Mouse (Mus musculus) kidney, embryonic 16.5 days (tissue): ENCODE measurements around the gene Slc5a5. TPM values are rescaled to one million over a fixed set of nuclear protein-coding genes. Genes with fewer than 3 reads are reported as not detected.

Source experiments
- ATAC-seq: fragments of 200-750 bp; cut with Nextera tagmentation; 2 replicates; pipeline ENCODE4 v1.8.0; 2017; ENCODE audit warnings: moderate TSS enrichment; ENCODE audit not compliant: low FRiP score, low TSS enrichment
- H3K27ac ChIP-seq: fragments of 300-500 bp; sonication (generic); 2 replicates; pipeline ENCODE4 v1.5.1; 2014; ENCODE audit warnings: low read length
- H3K27me3 ChIP-seq: fragments of 300-500 bp; sonication (generic); 2 replicates; pipeline ENCODE4 v1.6.1; 2014; ENCODE audit warnings: low read length, control low read depth, mixed read lengths; ENCODE audit not compliant: insufficient read depth
- H3K36me3 ChIP-seq: fragments of 300-500 bp; sonication (generic); 2 replicates; pipeline ENCODE4 v1.6.1; 2014; ENCODE audit warnings: low read length, control low read depth, mixed read lengths; ENCODE audit not compliant: insufficient read depth
- H3K4me1 ChIP-seq: fragments of 300-500 bp; sonication (generic); 2 replicates; pipeline ENCODE4 v1.6.1; 2014; ENCODE audit warnings: low read length, control low read depth, mixed read lengths; ENCODE audit not compliant: insufficient read depth
- H3K4me2 ChIP-seq: fragments of 300-500 bp; sonication (generic); replicated peaks from 2 replicates; pipeline ENCODE4 v1.6.1; 2014; ENCODE audit warnings: low read depth, low read length
- H3K4me3 ChIP-seq: fragments of 300-500 bp; sonication (generic); 2 replicates; pipeline ENCODE4 v1.5.1; 2014; ENCODE audit warnings: mild to moderate bottlenecking, low read length
- H3K9ac ChIP-seq: fragments of 300-500 bp; sonication (generic); replicated peaks from 2 replicates; pipeline ENCODE4 v1.6.1; 2014; ENCODE audit warnings: low read length
- H3K9me3 ChIP-seq: fragments of 300-500 bp; sonication (generic); 2 replicates; pipeline ENCODE4 v1.6.1; 2016; ENCODE audit warnings: low read length, control low read depth
- WGBS: fragments of 180-500 bp; shearing (Covaris S2); extraction: QIAGEN DNeasy Blood & Tissue Kit; methylation state at CpG from one replicate; pipeline ENCODE4 v1.1.7; 2014; 5-methylcytosine and 5-hydroxymethylcytosine counted together
- polyA plus RNA-seq: library from polyadenylated mRNA; unstranded; fragments of >200 nt; fragmentation: Nextera tagmentation; extraction: Ambion mirVana; gene quantifications from 2 replicates; pipeline ENCODE4 v1.2.1, GENCODE M21; 2015

The Slc5a5 gene
- polyA plus RNA-seq, 1 experiment from 2014 or later = 0.22 TPM

GRCm38 (mm10) chr8:70924151-70924550 lies 31.6 kb upstream of the Slc5a5 start:
- H3K4me1 ChIP-seq = no peaks in the 10 kb centered on the region
- WGBS = 86% methylated on average over 4 of the region's 4 CpGs

GRCm38 (mm10) chr8:70920049-70920922 lies 27.7 kb upstream of the Slc5a5 start:
- WGBS = 88% methylated on average over 9 of the region's 9 CpGs
- Histone ChIP-seq H3K27ac (no peak overlapping the region), H3K4me3 (no peak overlapping the region), H3K4me1 (no peaks in the 10 kb centered on the region), H3K9ac (no peak overlapping the region), H3K9me3 (no peaks in the 10 kb centered on the region), H3K27me3 (no peaks in the 10 kb centered on the region), H3K36me3 (peaks cover 51% of the 10 kb centered on the region), H3K4me2 (no peak overlapping the region)
- no peak for ATAC-seq

More at GRCm38 (mm10) chr8:70924151-70924550, 31.6 kb upstream of the Slc5a5 start:
- H3K27ac ChIP-seq = no peak overlapping the region
- H3K4me3 ChIP-seq = no peak overlapping the region
- H3K9me3 ChIP-seq = no peaks in the 10 kb centered on the region
- peaks cover 16% of the 10 kb centered on the region for H3K36me3 ChIP-seq
- ATAC-seq = no peak
- H3K4me2 ChIP-seq = no peak overlapping the region
- no peaks in the 10 kb centered on the region for H3K27me3 ChIP-seq
- no peak overlapping the region for H3K9ac ChIP-seq

- ATAC-seq = no peak
- H3K9me3 ChIP-seq = no peaks in the 10 kb centered on the region
- H3K4me2 ChIP-seq = no peak overlapping the region
- H3K36me3 ChIP-seq = peaks cover 75% of the 10 kb centered on the region
- 94% methylated on average over 17 of the region's 17 CpGs for WGBS
- no peak overlapping the region for H3K27ac ChIP-seq
- H3K27me3 ChIP-seq = no peaks in the 10 kb centered on the region
- H3K4me1 ChIP-seq = no peaks in the 10 kb centered on the region
- no peak overlapping the region for H3K4me3 ChIP-seq
- H3K9ac ChIP-seq = no peak overlapping the region
These were observed 22.1 kb upstream of the Slc5a5 start for GRCm38 (mm10) chr8:70914704-70915103.

GRCm38 (mm10) chr8:70913523-70913922 lies 21.0 kb upstream of the Slc5a5 start:
- no peaks in the 10 kb centered on the region for H3K4me1 ChIP-seq
- ATAC-seq = no peak
- 95% methylated on average over 26 of the region's 26 CpGs for WGBS

GRCm38 (mm10) chr8:70912955-70913354 lies 20.4 kb upstream of the Slc5a5 start:
- H3K4me3 ChIP-seq = no peak overlapping the region
- WGBS = 94% methylated on average over 30 of the region's 30 CpGs
- H3K9ac ChIP-seq = no peak overlapping the region
- H3K9me3 ChIP-seq = no peaks in the 10 kb centered on the region
- peaks cover 68% of the 10 kb centered on the region for H3K36me3 ChIP-seq
- no peak overlapping the region for H3K27ac ChIP-seq
- ATAC-seq = no peak
- no peaks in the 10 kb centered on the region for H3K4me1 ChIP-seq
- no peaks in the 10 kb centered on the region for H3K27me3 ChIP-seq
- no peak overlapping the region for H3K4me2 ChIP-seq

More at GRCm38 (mm10) chr8:70913523-70913922, 21.0 kb upstream of the Slc5a5 start:
- Histone ChIP-seq H3K4me2 (no peak overlapping the region), H3K27me3 (no peaks in the 10 kb centered on the region), H3K27ac (no peak overlapping the region), H3K9ac (no peak overlapping the region), H3K4me3 (no peak overlapping the region), H3K9me3 (no peaks in the 10 kb centered on the region), H3K36me3 (peaks cover 74% of the 10 kb centered on the region)

- Histone ChIP-seq H3K4me1 (peaks cover 7% of the 10 kb centered on the region), H3K4me3 (no peak overlapping the region), H3K4me2 (no peak overlapping the region), H3K27ac (no peak overlapping the region), H3K36me3 (peaks cover 55% of the 10 kb centered on the region), H3K27me3 (no peaks in the 10 kb centered on the region), H3K9me3 (no peaks in the 10 kb centered on the region), H3K9ac (no peak overlapping the region)
- ATAC-seq = no peak
- WGBS = 77% methylated on average over 5 of the region's 5 CpGs
These were observed 19.0 kb upstream of the Slc5a5 start for GRCm38 (mm10) chr8:70911596-70911995.

- no peak overlapping the region for H3K4me2 ChIP-seq
- WGBS = 94% methylated on average over 2 of the region's 2 CpGs
- ATAC-seq = no peak
These were observed 15.0 kb upstream of the Slc5a5 start for GRCm38 (mm10) chr8:70907518-70907917.

GRCm38 (mm10) chr8:70905831-70906736 lies 13.5 kb upstream of the Slc5a5 start, which contains the start of gene Map1s:
Gene Map1s (plus strand): TSS chr8:70905932.
- Histone ChIP-seq H3K4me2 (peak within 1 kb of the TSS; percentile 79), H3K9ac (peak within 1 kb of the TSS; percentile 91), H3K4me1 (peaks cover 15% of the 10 kb centered on the region), H3K27ac (peak within 1 kb of the TSS; percentile 94), H3K27me3 (0 out of 2 replicates have a peak, but pooled peaks cover 3% of the 10 kb centered on the region), H3K36me3 (0 out of 2 replicates have a peak, but pooled peaks cover 4% of the 10 kb centered on the region), H3K9me3 (no peaks in the 10 kb centered on the region), H3K4me3 (peak within 1 kb of the TSS; percentile 76)
- WGBS = under 1% methylated on average over 60 of the region's 86 CpGs
- ATAC-seq = peak; percentile 93

More at GRCm38 (mm10) chr8:70907518-70907917, 15.0 kb upstream of the Slc5a5 start:
- 0 out of 2 replicates have a peak, but pooled peaks cover 3% of the 10 kb centered on the region for H3K27me3 ChIP-seq
- H3K9ac ChIP-seq = no peak overlapping the region
- peaks cover 17% of the 10 kb centered on the region for H3K36me3 ChIP-seq
- H3K4me3 ChIP-seq = no peak overlapping the region
- no peaks in the 10 kb centered on the region for H3K9me3 ChIP-seq
- H3K27ac ChIP-seq = no peak overlapping the region
- H3K4me1 ChIP-seq = peaks cover 15% of the 10 kb centered on the region

GRCm38 (mm10) chr8:70905463-70905830 lies 12.9 kb upstream of the Slc5a5 start:
- Histone ChIP-seq H3K4me3 (peak overlapping the region; percentile 76), H3K4me1 (peaks cover 15% of the 10 kb centered on the region), H3K36me3 (0 out of 2 replicates have a peak, but pooled peaks cover 4% of the 10 kb centered on the region), H3K9me3 (no peaks in the 10 kb centered on the region), H3K27me3 (0 out of 2 replicates have a peak, but pooled peaks cover 3% of the 10 kb centered on the region), H3K27ac (peak overlapping the region; percentile 94), H3K9ac (peak overlapping the region; percentile 91), H3K4me2 (peak overlapping the region; percentile 79)
- ATAC-seq = peak; percentile 44
- 14% methylated on average over 8 of the region's 8 CpGs for WGBS
